Mouse (Mus musculus): ENCODE data around the gene Epb41l4b.

DNA sequence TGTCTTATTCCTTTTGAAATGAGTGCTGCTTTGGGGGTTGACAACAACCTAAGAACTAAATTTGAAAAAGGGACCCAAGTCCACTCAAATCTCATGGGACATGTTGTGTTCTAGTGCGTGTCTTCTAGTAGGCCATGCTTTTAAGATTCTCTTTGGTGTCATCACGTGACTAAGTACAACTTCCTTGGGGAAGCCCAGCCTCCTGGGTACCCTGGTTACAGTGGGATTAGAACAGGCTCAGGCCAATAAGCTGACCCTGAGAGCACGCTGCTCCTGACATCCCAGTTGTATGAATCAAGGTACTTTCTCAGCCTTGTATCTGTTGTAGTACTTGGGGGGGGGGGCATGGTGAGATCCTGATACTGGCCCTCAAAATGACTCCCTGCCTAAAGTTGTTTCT, 191.5 kb downstream of the Epb41l4b start:
- TF ChIP-seq CTCF (IDR thresholded peaks at IDR 0.05; ENCODE audit: borderline replicate concordance, insufficient read depth, low read length) (no peak), POLR2A (IDR thresholded peaks at IDR 0.05; ENCODE audit: low read depth, low read length) (no peak)
